Mouse (Mus musculus): ENCODE measurements at regions not wholly inside any gene's neighbourhood (a gene's known extent, or its start where the extent isn't known, plus 50 kb on each side); places are given as distances from the start of the nearest gene placed in this dataset.

GRCm38 (mm10) chr2:27812946-27813345 lies 73.3 kb upstream of the Col5a1 start:
- no peak for DNase-seq

DNA sequence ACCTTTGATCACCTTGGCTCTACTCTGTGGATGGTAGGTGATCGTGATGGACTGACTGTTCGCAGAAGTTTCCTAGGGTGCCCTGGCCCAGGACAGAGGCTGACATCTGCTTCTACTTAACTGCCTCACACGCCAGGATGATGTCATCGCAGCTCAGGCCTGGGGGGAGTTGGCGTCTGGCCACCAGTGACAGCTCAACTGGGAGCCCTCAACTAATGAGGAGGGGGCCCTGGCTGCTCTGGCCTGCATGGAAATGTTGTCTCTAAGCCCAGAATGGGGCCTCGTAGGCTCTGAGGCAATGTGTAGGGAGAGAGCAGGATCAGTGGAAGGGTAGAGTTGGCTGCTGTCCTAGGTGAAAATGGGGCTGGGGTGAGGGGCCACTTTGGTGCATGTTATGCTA lies 72.9 kb upstream of the Col5a1 start:
- peak; percentile 83 for DNase-seq

- peak; percentile 51 for DNase-seq
Observed at GRCm38 (mm10) chr2:27818656-27819055, 67.6 kb upstream of the Col5a1 start.

DNA sequence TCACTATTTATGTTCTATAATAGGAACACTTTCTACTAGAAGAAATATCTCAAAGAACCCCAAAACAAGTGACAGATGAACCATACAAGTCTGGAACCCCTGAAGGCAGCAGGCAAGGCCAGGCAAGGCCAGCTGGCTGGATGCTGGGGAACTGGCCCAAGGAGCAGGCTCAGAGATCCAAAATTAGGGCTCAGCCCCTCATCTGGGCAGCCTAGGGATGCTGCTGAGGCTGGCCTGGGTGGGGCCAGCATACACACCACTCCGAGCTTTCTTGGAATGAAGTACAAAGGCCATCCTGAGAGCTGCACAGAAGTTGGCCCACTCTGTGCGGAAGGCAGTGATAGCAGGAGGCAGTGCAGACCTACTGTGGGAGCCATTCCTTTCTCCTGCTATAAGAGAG lies 59.4 kb upstream of the Col5a1 start:
- DNase-seq: no peak

GRCm38 (mm10) chr2:27827582-27827981 lies 58.6 kb upstream of the Col5a1 start:
- DNase-seq: no peak

- no peak for DNase-seq
Observed at GRCm38 (mm10) chr2:27828237-27828636, 58.0 kb upstream of the Col5a1 start.

GRCm38 (mm10) chr2:27829551-27829950 lies 56.7 kb upstream of the Col5a1 start:
- DNase-seq: no peak

DNA sequence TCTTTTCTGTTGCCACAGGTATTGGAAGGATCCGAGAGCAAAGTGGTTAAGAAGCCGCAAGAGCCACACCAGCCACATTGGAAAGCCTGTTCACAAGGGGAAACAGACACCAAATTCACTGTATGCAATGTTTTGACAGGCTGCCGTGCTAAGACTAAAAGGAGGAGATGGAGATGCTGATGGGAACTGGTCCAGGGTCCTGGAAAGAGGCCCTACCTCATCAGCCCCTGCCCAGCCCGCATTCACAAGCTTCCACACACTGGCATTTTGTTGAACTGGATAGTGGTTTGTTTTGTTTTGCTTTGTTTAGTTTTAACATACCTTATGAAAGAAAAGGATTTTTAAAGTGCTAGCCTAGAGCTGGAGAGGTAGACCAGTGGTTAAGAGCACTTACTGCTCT lies 51.3 kb upstream of the Col5a1 start:
- no peak for DNase-seq

DNA sequence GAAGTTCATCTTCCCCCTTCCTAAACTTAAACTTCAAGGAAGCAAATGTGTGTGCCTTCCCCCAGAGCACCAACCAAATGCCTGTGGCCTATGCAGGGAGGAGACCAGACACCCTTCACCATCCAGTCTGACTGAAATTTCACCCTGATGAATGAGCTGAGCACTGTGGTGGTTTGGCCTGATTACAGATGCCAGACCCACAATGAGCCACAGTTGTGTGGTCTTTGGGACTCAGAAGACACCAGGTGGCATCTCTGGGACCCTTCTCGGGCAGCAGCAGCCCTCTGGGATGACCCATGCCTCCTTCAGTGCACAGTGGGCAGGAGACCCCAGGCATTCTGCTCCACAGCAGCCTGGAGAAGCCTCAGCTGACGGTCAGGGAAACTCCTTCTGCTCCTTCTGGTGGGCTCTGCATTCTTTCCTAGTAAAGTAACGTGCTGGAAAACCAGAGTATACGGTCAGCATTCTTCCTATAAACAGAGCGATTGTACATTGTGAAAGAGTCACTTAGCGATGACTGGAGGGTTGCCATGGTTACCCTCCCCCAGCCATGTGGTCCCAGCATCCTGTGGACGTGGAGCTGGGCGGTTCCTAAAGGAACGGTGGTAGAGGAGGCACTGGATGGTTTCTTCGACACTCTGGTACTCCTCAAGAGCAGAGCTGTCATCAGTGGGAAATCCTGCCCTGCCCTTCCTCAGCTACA lies 50.3 kb upstream of the Col5a1 start:
- DNase-seq: peak; percentile 74

Measured in heart, postnatal 4 days (tissue).